Mouse (Mus musculus): ENCODE data around the gene Gucy2c. TPM values are rescaled to one million over a fixed set of nuclear protein-coding genes. Genes with fewer than 3 reads are reported as not detected.

Gene Gucy2c
- polyA plus RNA-seq, 1 experiment = not detected

DNA sequence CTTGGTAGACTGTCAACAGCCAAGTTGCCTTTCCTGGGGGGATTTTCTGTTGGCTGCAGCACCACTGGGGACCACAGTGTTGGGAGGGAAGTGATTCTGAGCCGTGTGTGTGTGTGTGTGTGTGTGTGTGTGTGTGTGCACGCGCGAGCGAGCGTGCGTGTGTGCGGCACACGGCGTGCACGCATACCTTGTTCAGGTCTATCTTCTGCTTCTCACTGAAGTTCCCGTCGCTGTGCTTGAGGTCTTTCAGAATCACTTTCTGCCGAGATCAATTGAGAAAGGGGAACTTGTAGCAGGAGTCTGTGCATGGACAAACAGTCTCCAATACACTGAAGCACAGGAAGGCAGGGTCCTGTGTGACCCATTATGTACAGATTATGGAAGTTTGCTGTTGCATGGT is 53.4 kb downstream of the Gucy2c start:
- Histone ChIP-seq H3K4me3 (ENCODE audit: insufficient read depth, low read depth, low read length) (no peak overlapping the region), H3K27ac (ENCODE audit: insufficient read depth, low read depth, low read length) (no peak overlapping the region), H3K4me1 (ENCODE audit: control insufficient read depth, insufficient read depth, low read length) (no peaks in the 10 kb centered on the region)
- 89% methylated on average over 14 of the region's 14 CpGs for WGBS
- TF ChIP-seq CTCF (IDR thresholded peaks at IDR 0.05; ENCODE audit: insufficient read depth, low read depth, low read length) = no peak
- no peak for TF ChIP-seq POLR2A (IDR thresholded peaks at IDR 0.05; ENCODE audit: insufficient read depth, low read depth, low read length)

DNA sequence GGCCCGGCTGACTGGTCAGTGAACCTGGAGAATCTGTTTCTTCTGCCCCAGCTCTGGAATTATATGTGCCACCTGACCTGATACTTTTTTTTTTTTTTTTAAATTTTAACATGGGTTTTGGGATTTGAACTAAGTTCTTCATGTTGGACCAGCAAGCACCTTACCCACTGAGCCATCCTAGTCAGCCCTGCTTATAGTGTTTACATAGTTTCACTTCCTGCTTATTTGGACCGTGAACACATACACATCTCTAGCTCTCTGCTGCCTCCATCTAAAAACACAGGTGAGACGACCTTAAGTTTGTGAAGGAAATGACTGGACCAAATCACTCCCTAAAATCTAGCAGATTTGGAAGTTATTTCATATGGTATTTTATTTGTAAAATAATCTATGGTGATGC is 58.4 kb downstream of the Gucy2c start:
- no peaks in the 10 kb centered on the region for H3K4me1 ChIP-seq (ENCODE audit: control insufficient read depth, insufficient read depth, low read length)
- no peak for TF ChIP-seq CTCF (IDR thresholded peaks at IDR 0.05; ENCODE audit: insufficient read depth, low read depth, low read length)
- TF ChIP-seq POLR2A (IDR thresholded peaks at IDR 0.05; ENCODE audit: insufficient read depth, low read depth, low read length) = no peak
- WGBS = 90% methylated on average over 3 of the region's 3 CpGs
- no peak overlapping the region for H3K4me3 ChIP-seq (ENCODE audit: insufficient read depth, low read depth, low read length)
- no peak overlapping the region for H3K27ac ChIP-seq (ENCODE audit: insufficient read depth, low read depth, low read length)

DNA sequence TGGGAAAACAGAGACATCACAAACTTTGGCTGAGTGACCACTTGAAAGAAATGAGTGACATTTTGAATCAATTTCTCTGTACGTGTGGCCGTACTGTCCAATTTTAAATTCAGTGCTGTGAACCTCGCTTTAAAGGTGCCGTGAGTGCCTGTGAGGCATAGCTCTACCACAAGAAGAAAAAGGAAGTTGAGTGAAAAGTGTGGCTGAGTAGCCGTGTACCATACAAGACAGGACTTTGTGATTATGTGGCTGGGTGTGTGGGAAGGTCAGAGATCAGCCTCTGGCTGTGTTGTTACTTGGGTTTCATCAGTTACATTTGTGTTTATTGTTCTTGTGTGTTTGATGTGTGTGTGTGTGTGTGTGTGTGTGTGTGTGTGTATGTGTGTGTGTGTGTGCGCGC is 59.0 kb downstream of the Gucy2c start:
- no peak overlapping the region for H3K4me3 ChIP-seq (ENCODE audit: insufficient read depth, low read depth, low read length)
- 93% methylated on average over 7 of the region's 7 CpGs for WGBS
- no peak for TF ChIP-seq POLR2A (IDR thresholded peaks at IDR 0.05; ENCODE audit: insufficient read depth, low read depth, low read length)
- no peak for TF ChIP-seq CTCF (IDR thresholded peaks at IDR 0.05; ENCODE audit: insufficient read depth, low read depth, low read length)
- H3K27ac ChIP-seq (ENCODE audit: insufficient read depth, low read depth, low read length) = no peak overlapping the region
- no peaks in the 10 kb centered on the region for H3K4me1 ChIP-seq (ENCODE audit: control insufficient read depth, insufficient read depth, low read length)

DNA sequence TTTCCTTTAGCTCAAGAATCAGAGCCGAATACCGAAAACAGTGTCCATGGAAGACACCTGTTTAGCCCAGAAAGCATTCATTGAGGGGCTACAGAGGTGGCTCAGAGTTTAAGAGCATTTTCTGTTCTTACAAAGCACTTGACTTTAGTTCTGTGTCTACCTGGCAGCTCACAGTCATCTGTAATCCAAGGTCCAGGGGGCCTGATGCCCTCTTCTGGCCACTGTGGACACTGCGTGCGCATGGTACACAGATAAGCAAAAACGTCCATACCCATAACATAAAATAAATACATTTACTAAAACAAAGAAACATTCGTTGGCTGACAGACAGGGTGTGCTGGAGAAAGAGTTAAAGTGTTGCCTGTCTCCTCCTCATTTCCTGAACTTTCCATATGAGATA is 59.6 kb downstream of the Gucy2c start:
- no peak overlapping the region for H3K4me3 ChIP-seq (ENCODE audit: insufficient read depth, low read depth, low read length)
- peak; percentile 51 for TF ChIP-seq CTCF (IDR thresholded peaks at IDR 0.05; ENCODE audit: insufficient read depth, low read depth, low read length)
- no peak for TF ChIP-seq POLR2A (IDR thresholded peaks at IDR 0.05; ENCODE audit: insufficient read depth, low read depth, low read length)
- WGBS = 61% methylated on average over 6 of the region's 6 CpGs
- H3K4me1 ChIP-seq (ENCODE audit: control insufficient read depth, insufficient read depth, low read length) = no peaks in the 10 kb centered on the region
- no peak overlapping the region for H3K27ac ChIP-seq (ENCODE audit: insufficient read depth, low read depth, low read length)

DNA sequence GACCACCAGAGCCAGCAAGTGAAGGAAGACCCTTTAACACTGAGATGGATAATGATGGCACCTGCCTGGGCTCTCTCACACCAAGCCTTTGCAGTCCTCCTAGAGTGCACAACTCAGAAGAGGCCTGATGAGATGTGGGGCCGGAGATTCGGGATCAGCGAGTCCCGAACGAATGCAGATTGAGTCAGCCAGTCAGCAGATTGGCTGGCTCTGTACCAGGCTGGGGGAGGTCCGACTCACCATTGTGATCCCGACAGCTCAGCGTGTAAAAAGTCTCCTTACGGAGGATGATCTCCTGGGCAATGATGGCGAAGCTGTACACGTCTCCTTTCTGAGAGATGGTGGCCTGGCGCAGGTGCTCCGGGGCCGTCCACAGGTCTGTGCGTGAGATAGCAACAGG is 61.1 kb downstream of the Gucy2c start:
- TF ChIP-seq CTCF (IDR thresholded peaks at IDR 0.05; ENCODE audit: insufficient read depth, low read depth, low read length) = no peak
- 75% methylated on average over 15 of the region's 15 CpGs for WGBS
- H3K27ac ChIP-seq (ENCODE audit: insufficient read depth, low read depth, low read length) = no peak overlapping the region
- no peaks in the 10 kb centered on the region for H3K4me1 ChIP-seq (ENCODE audit: control insufficient read depth, insufficient read depth, low read length)
- no peak overlapping the region for H3K4me3 ChIP-seq (ENCODE audit: insufficient read depth, low read depth, low read length)

DNA sequence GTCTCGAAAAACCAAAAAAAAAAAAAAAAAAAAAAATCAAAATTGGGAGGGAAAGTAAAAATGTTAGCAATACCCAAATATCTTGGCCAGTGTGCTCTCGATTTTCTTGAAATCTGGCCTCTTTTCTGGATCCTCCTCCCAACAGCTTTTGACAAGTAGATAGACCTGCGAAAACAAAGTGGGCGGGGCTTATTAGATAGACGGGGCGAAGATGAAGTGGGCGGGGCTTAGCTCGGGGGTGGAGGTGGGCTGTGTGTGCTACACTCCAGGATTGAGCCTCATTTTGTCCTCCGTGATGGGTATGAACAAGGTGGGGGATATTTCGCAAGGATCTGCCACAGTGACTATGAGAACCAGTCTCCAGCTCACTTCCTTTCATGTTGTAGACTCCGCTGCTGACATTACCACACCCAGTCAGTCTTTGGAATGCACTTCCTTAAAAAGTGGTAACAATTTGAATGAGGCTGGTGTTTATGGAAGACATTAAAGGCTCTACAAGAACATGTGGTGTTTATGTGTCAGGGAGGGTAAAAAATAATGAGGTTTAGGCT is 65.6 kb downstream of the Gucy2c start:
- Histone ChIP-seq H3K27ac (ENCODE audit: insufficient read depth, low read depth, low read length) (no peak overlapping the region), H3K4me3 (ENCODE audit: insufficient read depth, low read depth, low read length) (no peak overlapping the region), H3K4me1 (ENCODE audit: control insufficient read depth, insufficient read depth, low read length) (no peaks in the 10 kb centered on the region)
- 85% methylated on average over 10 of the region's 11 CpGs for WGBS
- TF ChIP-seq POLR2A (IDR thresholded peaks at IDR 0.05; ENCODE audit: insufficient read depth, low read depth, low read length) = no peak
- no peak for TF ChIP-seq CTCF (IDR thresholded peaks at IDR 0.05; ENCODE audit: insufficient read depth, low read depth, low read length)

DNA sequence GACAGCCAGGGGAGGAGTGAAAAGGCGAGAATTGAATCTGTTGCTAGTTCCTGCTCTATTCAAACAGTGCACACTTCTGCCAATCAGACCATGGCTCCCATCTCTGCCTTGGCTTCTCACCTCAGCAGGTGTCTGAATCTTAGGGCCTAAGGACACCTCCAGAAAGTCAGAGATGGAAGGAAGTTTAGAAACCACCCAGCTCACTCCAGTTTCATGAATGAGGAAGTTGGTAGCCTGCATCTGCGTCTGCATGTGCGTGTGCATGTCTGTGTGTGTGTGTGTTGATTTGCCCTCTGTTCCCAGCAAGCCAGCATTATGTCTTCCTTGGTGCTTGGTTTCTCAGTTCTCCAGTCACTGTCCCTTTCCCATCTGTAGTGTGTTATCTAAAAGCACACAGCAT is 67.5 kb downstream of the Gucy2c start:
- no peaks in the 10 kb centered on the region for H3K4me1 ChIP-seq (ENCODE audit: control insufficient read depth, insufficient read depth, low read length)
- no peak overlapping the region for H3K4me3 ChIP-seq (ENCODE audit: insufficient read depth, low read depth, low read length)
- WGBS = 87% methylated on average over 3 of the region's 3 CpGs
- H3K27ac ChIP-seq (ENCODE audit: insufficient read depth, low read depth, low read length) = no peak overlapping the region
- TF ChIP-seq CTCF (IDR thresholded peaks at IDR 0.05; ENCODE audit: insufficient read depth, low read depth, low read length) (no peak), POLR2A (IDR thresholded peaks at IDR 0.05; ENCODE audit: insufficient read depth, low read depth, low read length) (no peak)

DNA sequence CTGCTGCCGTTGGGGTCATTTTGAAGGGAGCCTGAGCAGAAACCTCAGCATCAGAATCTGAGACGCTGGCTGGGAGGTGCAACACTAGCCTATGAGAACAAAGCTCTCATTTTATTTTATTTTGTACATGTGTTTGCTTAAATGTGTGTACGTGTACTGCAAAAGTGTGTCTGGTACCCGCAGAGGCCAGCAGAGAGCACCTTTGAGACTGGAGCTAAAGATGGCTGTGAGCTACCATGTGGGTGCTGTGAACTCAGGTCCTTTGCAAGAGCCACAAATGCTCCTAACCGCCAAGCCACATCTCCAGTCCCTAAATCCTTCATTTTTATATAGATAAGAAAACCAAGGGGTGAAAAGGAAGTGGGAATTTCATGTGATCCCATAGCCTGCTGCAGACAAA is 71.2 kb downstream of the Gucy2c start:
- Histone ChIP-seq H3K27ac (ENCODE audit: insufficient read depth, low read depth, low read length) (no peak overlapping the region), H3K4me3 (ENCODE audit: insufficient read depth, low read depth, low read length) (no peak overlapping the region)
- 87% methylated on average over 5 of the region's 5 CpGs for WGBS

DNA sequence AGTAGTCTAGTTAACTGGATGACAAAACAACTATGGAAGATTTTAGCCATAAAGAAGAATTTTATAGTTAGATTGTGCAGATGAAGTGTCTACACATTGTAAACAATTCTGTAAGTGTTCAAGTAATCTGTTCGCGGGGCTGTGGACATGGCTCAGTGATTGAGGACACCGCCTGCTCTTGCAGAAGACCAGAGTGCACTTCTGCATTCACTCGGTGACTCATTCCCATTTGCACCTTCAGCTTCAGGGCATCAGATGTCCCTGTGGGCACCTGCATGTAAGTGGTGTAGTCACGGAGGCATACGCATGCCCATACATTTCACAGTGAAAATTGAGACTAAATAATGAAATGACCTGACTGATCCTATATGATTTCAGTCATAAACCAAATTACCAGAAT is 73.0 kb downstream of the Gucy2c start:
- H3K4me3 ChIP-seq (ENCODE audit: insufficient read depth, low read depth, low read length) = no peak overlapping the region
- 96% methylated on average over 6 of the region's 6 CpGs for WGBS
- H3K4me1 ChIP-seq (ENCODE audit: control insufficient read depth, insufficient read depth, low read length) = no peaks in the 10 kb centered on the region
- H3K27ac ChIP-seq (ENCODE audit: insufficient read depth, low read depth, low read length) = no peak overlapping the region
- TF ChIP-seq CTCF (IDR thresholded peaks at IDR 0.05; ENCODE audit: insufficient read depth, low read depth, low read length) = no peak
- no peak for TF ChIP-seq POLR2A (IDR thresholded peaks at IDR 0.05; ENCODE audit: insufficient read depth, low read depth, low read length)

More for the DNA sequence above, 71.2 kb downstream of the Gucy2c start:
- TF ChIP-seq POLR2A (IDR thresholded peaks at IDR 0.05; ENCODE audit: insufficient read depth, low read depth, low read length) (no peak), CTCF (IDR thresholded peaks at IDR 0.05; ENCODE audit: insufficient read depth, low read depth, low read length) (no peak)
- H3K4me1 ChIP-seq (ENCODE audit: control insufficient read depth, insufficient read depth, low read length) = no peaks in the 10 kb centered on the region

DNA sequence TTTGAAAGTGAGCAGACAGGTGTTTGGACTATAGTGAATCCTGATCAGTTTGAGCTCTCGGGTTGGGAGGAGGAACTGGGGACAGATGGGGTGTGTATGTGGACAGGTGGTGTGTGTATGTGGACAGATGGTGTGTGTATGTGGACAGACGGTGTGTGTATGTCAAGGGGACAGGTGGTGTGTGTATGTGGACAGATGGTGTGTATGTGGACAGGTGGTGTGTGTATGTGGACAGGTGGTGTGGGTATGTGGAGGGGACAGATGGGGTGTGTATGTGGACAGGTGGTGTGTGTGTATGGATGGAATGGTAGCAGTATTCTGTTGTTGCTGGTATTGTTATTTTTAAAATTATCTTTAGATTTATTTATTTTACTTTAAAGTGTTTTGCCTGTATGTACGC is 79.7 kb downstream of the Gucy2c start:
- TF ChIP-seq POLR2A (IDR thresholded peaks at IDR 0.05; ENCODE audit: insufficient read depth, low read depth, low read length) (no peak), CTCF (IDR thresholded peaks at IDR 0.05; ENCODE audit: insufficient read depth, low read depth, low read length) (no peak)
- WGBS = 92% methylated on average over 3 of the region's 3 CpGs
- H3K4me3 ChIP-seq (ENCODE audit: insufficient read depth, low read depth, low read length) = no peak overlapping the region
- no peak overlapping the region for H3K27ac ChIP-seq (ENCODE audit: insufficient read depth, low read depth, low read length)
- H3K4me1 ChIP-seq (ENCODE audit: control insufficient read depth, insufficient read depth, low read length) = no peaks in the 10 kb centered on the region

Measured in olfactory bulb, adult 2 months (tissue).